Mouse (Mus musculus) liver, embryonic 14.5 days (tissue): ENCODE data around the gene Pard6a. TPM values are rescaled to one million over a fixed set of nuclear protein-coding genes. Genes with fewer than 3 reads are reported as not detected.

Source experiments
- ATAC-seq: fragments of 200-750 bp; cut with Nextera tagmentation; 2 replicates; pipeline ENCODE4 v1.8.0; 2017; ENCODE audit warnings: moderate number of reproducible peaks, mild to moderate bottlenecking, moderate library complexity; ENCODE audit not compliant: insufficient read depth
- DNase-seq, 3 experiments: peaks; one replicate each; pipeline ENCODE4 v3.0.0-alpha.2; 2012 to 2013; ENCODE audit warnings: low read depth in 3 of 3, low spot score in 3 of 3
- H3K27ac ChIP-seq: fragments of 300-500 bp; sonication (generic); 2 replicates; pipeline ENCODE4 v1.5.1; 2014; ENCODE audit warnings: moderate library complexity, mild to moderate bottlenecking, control low read depth, inconsistent platforms
- H3K27me3 ChIP-seq: fragments of 300-500 bp; sonication (generic); 2 replicates; pipeline ENCODE4 v1.6.1; 2014; ENCODE audit warnings: mild to moderate bottlenecking, low read length, moderate library complexity; ENCODE audit not compliant: control insufficient read depth, insufficient read depth
- H3K36me3 ChIP-seq: fragments of 300-500 bp; sonication (generic); replicated peaks from 2 replicates; pipeline ENCODE4 v1.6.1; 2014; ENCODE audit warnings: low read depth; ENCODE audit not compliant: control insufficient read depth, insufficient read depth
- H3K4me1 ChIP-seq, 2 experiments: fragments of 200-500 bp in 1 of 2; fragments of 300-500 bp in 1 of 2; sonication (generic) in 1 of 2; replicated peaks; 2 replicates each; pipeline ENCODE4 v1.6.1; 2012 to 2014; ENCODE audit warnings: antibody characterized with exemption in 1 of 2, inconsistent platforms in 1 of 2, low read length in 1 of 2; ENCODE audit not compliant: control insufficient read depth in 2 of 2, insufficient read depth in 2 of 2
- H3K4me2 ChIP-seq: fragments of 300-500 bp; sonication (generic); 2 replicates; pipeline ENCODE4 v1.6.1; 2014; ENCODE audit warnings: low read depth, mild to moderate bottlenecking, control low read depth, moderate library complexity
- H3K4me3 ChIP-seq, 2 experiments: fragments of 200-500 bp in 1 of 2; fragments of 300-500 bp in 1 of 2; sonication (generic) in 1 of 2; 2 replicates each; pipeline ENCODE4 v1.5.1; 2012 to 2014; ENCODE audit warnings: low read depth in 2 of 2, low read length in 2 of 2, mild to moderate bottlenecking in 2 of 2, control low read depth in 1 of 2, inconsistent platforms in 1 of 2, moderate library complexity in 1 of 2; ENCODE audit not compliant: insufficient read depth in 1 of 2
- H3K9ac ChIP-seq: fragments of 300-500 bp; sonication (generic); replicated peaks from 2 replicates; pipeline ENCODE4 v1.6.1; 2014; ENCODE audit warnings: mild to moderate bottlenecking, control low read depth, moderate library complexity
- H3K9me3 ChIP-seq: fragments of 300-500 bp; sonication (generic); 2 replicates; pipeline ENCODE4 v1.6.1; 2016; ENCODE audit warnings: low read length, mixed read lengths; ENCODE audit not compliant: control insufficient read depth
- CTCF ChIP-seq: IDR thresholded peaks from 2 replicates; pipeline ENCODE4 v1.5.1; 2016; ENCODE audit warnings: antibody characterized with exemption, low read depth, control low read depth
- EP300 ChIP-seq: IDR thresholded peaks from 2 replicates; pipeline ENCODE4 v1.6.1; 2016; ENCODE audit warnings: antibody characterized with exemption, low read depth
- WGBS: fragments of 180-500 bp; shearing (Covaris S2); extraction: QIAGEN DNeasy Blood & Tissue Kit; methylation state at CpG from one replicate; pipeline ENCODE4 v1.1.7; 2014; ENCODE audit not compliant: insufficient replicate concordance; 5-methylcytosine and 5-hydroxymethylcytosine counted together
- polyA plus RNA-seq, 2 experiments: library from polyadenylated mRNA; depleted of rRNA in 1 of 2; stranded (reverse) in 1 of 2; unstranded in 1 of 2; fragments of >200 nt; fragmentation: Nextera tagmentation in 1 of 2; extraction: Ambion mirVana in 1 of 2; gene quantifications; 2 replicates each; pipeline versions ENCODE4 v1.2.1 to v1.2.3; 2012 to 2014

Gene Pard6a
- polyA plus RNA-seq, 2 experiments, result 5.9 to 6.4 TPM

GRCm38 (mm10) chr8:105702001-105702401, 1.1 kb downstream of the Pard6a start:
- peak overlapping the region; percentile 61 to 77 for H3K4me3 ChIP-seq
- peak overlapping the region; percentile 97 for H3K4me2 ChIP-seq
- TF ChIP-seq EP300 (no peak), CTCF (no peak)
- peak overlapping the region; percentile 57 for H3K9ac ChIP-seq
- no peak for DNase-seq
- no peaks in the 10 kb centered on the region for H3K9me3 ChIP-seq
- H3K27ac ChIP-seq, result peak overlapping the region; percentile 49
- 0 out of 2 replicates have a peak, but pooled peaks have one; percentile 1 for ATAC-seq
- H3K27me3 ChIP-seq, result no peaks in the 10 kb centered on the region
- 65% methylated on average over 18 of the region's 18 CpGs for whole genome bisulfite sequencing
- H3K36me3 ChIP-seq, result no peaks in the 10 kb centered on the region; the same call in 1 of the 2 replicates
- peaks cover 2 to 17% of the 10 kb centered on the region in 2 experiments; a peak in 3 of 4 replicates for H3K4me1 ChIP-seq

GRCm38 (mm10) chr8:105702731-105703415, 1.9 kb downstream of the Pard6a start:
- H3K27me3 ChIP-seq, result no peaks in the 10 kb centered on the region
- ATAC-seq (no peak), DNase-seq (no peak)
- no peak overlapping the region for H3K27ac ChIP-seq
- H3K4me1 ChIP-seq, result peaks cover 2 to 21% of the 10 kb centered on the region in 2 experiments; a peak in 3 of 4 replicates
- no peak overlapping the region for H3K4me2 ChIP-seq
- TF ChIP-seq EP300 (no peak), CTCF (no peak)
- no peak overlapping the region for H3K9ac ChIP-seq
- no peaks in the 10 kb centered on the region; the same call in 1 of the 2 replicates for H3K36me3 ChIP-seq
- H3K9me3 ChIP-seq, result no peaks in the 10 kb centered on the region
- WGBS, result 85% methylated on average over 24 of the region's 24 CpGs
- H3K4me3 ChIP-seq, result no peak overlapping the region

- Histone ChIP-seq H3K4me2 (no peak overlapping the region), H3K9ac (no peak overlapping the region), H3K36me3 (no peaks in the 10 kb centered on the region), H3K27ac (no peak overlapping the region), H3K4me3 (no peak overlapping the region), H3K4me1 (peaks cover 2 to 21% of the 10 kb centered on the region in 2 experiments; a peak in 3 of 4 replicates), H3K27me3 (no peaks in the 10 kb centered on the region), H3K9me3 (no peaks in the 10 kb centered on the region)
- DNase-seq, result no peak
- no peak for TF ChIP-seq CTCF
- TF ChIP-seq EP300, result no peak
- 87% methylated on average over 34 of the region's 34 CpGs for WGBS
- ATAC-seq, result no peak
Observed at GRCm38 (mm10) chr8:105704146-105704812, 3.3 kb downstream of the Pard6a start.

GRCm38 (mm10) chr8:105704955-105705354, 4.0 kb downstream of the Pard6a start:
- Histone ChIP-seq H3K36me3 (no peaks in the 10 kb centered on the region), H3K9ac (no peak overlapping the region), H3K4me2 (no peak overlapping the region), H3K27ac (no peak overlapping the region), H3K27me3 (no peaks in the 10 kb centered on the region), H3K9me3 (no peaks in the 10 kb centered on the region), H3K4me1 (peaks cover 2 to 20% of the 10 kb centered on the region in 2 experiments; a peak in 3 of 4 replicates), H3K4me3 (no peak overlapping the region)
- WGBS, result 73% methylated on average over 6 of the region's 6 CpGs
- no peak for ATAC-seq
- TF ChIP-seq EP300 (no peak), CTCF (no peak)
- DNase-seq, result no peak

- no peak for DNase-seq
- H3K4me2 ChIP-seq, result no peak overlapping the region; the same call in 1 of the 2 replicates
- H3K27me3 ChIP-seq, result no peaks in the 10 kb centered on the region
- no peak overlapping the region for H3K27ac ChIP-seq
- H3K4me3 ChIP-seq, result no peak overlapping the region
- peaks cover 2 to 16% of the 10 kb centered on the region in 2 experiments; a peak in 3 of 4 replicates for H3K4me1 ChIP-seq
- TF ChIP-seq CTCF (no peak), EP300 (no peak)
- 72% methylated on average over 12 of the region's 12 CpGs for WGBS
- H3K9me3 ChIP-seq, result no peaks in the 10 kb centered on the region
- no peak overlapping the region for H3K9ac ChIP-seq
- no peaks in the 10 kb centered on the region for H3K36me3 ChIP-seq
- ATAC-seq, result no peak
Observed at GRCm38 (mm10) chr8:105706426-105706825, 5.5 kb downstream of the Pard6a start.
